Mouse (Mus musculus) lung, adult 10 weeks (tissue): Measurements from ENCODE around the gene Clca3b. TPM values are rescaled to one million over a fixed set of nuclear protein-coding genes. Genes with fewer than 3 reads are reported as not detected.

Experiments used
- polyA plus RNA-seq: library from polyadenylated mRNA; stranded (reverse); fragments of 350-450 nt; fragmentation: Illumina TruSeq; extraction: RNeasy Lipid Tissue Mini Kit (QIAGEN cat#74804); gene quantifications from one replicate; pipeline ENCODE4 v1.2.3, GENCODE M21; 2014; ENCODE audit warnings: low read depth, low replicate concordance; ENCODE audit not compliant: insufficient read depth

The Clca3b gene
- polyA plus RNA-seq: not detected

GRCm38 (mm10) chr3:144849014-144849556 is at the start of gene Clca3b:
TSS of gene Clca3b (minus strand) at chr3:144849357.

GRCm38 (mm10) chr3:144819219-144819618 is 29.9 kb downstream of the Clca3b start, which contains the start of gene Clca3a2:
TSS of gene Clca3a2 (minus strand) at chr3:144819494.

Other genes starting within 250 kb of the Clca3b start
- gene Sh3glb1, start 129.0 kb downstream of the Clca3b start, polyA plus RNA-seq: 93.0 TPM
- gene Clca3a1, start 88.4 kb downstream of the Clca3b start, polyA plus RNA-seq: 0.83 TPM
- gene Clca3a2, start 29.9 kb downstream of the Clca3b start, polyA plus RNA-seq: not detected
- not detected for gene Clca4b, start 83.2 kb upstream of the Clca3b start, polyA plus RNA-seq
- gene Clca4a, start 125.7 kb upstream of the Clca3b start, polyA plus RNA-seq: not detected
- gene Clca1, start 183.4 kb upstream of the Clca3b start, polyA plus RNA-seq: 0.25 TPM